Mouse (Mus musculus) embryonic facial prominence, embryonic 11.5 days (tissue): ENCODE results near the gene Gpr179. TPM values are rescaled to one million over a fixed set of nuclear protein-coding genes. Genes with fewer than 3 reads are reported as not detected.

ENCODE experiments used
- ATAC-seq: fragments of 200-750 bp; cut with Nextera tagmentation; replicated peaks from 2 replicates; pipeline ENCODE4 v1.8.0; 2017; ENCODE audit warnings: low read depth; ENCODE audit not compliant: insufficient number of reproducible peaks, low FRiP score, low TSS enrichment
- DNase-seq: peaks from one replicate; pipeline ENCODE4 v3.0.0-alpha.2; 2015; ENCODE audit warnings: low spot score
- H3K27ac ChIP-seq: fragments of 300-500 bp; sonication (generic); replicated peaks from 2 replicates; pipeline ENCODE4 v1.5.1; 2014; ENCODE audit warnings: mild to moderate bottlenecking, low read depth, low read length, control low read depth
- H3K27me3 ChIP-seq: fragments of 300-500 bp; sonication (generic); 2 replicates; pipeline ENCODE4 v1.6.1; 2014; ENCODE audit warnings: mild to moderate bottlenecking, low read length, moderate library complexity, mixed read lengths; ENCODE audit not compliant: control insufficient read depth, insufficient read depth
- H3K36me3 ChIP-seq: fragments of 300-500 bp; sonication (generic); replicated peaks from 2 replicates; pipeline ENCODE4 v1.6.1; 2014; ENCODE audit warnings: low read depth, mild to moderate bottlenecking, low read length, moderate library complexity, mixed read lengths; ENCODE audit not compliant: control insufficient read depth, insufficient read depth
- H3K4me1 ChIP-seq: fragments of 300-500 bp; sonication (generic); 2 replicates; pipeline ENCODE4 v1.6.1; 2014; ENCODE audit warnings: low read length, mixed read lengths; ENCODE audit not compliant: control insufficient read depth, insufficient read depth
- H3K4me2 ChIP-seq: fragments of 300-500 bp; sonication (generic); 2 replicates; pipeline ENCODE4 v1.6.1; 2014; ENCODE audit warnings: low read depth, mild to moderate bottlenecking, control low read depth, low read length, moderate library complexity
- H3K4me3 ChIP-seq: fragments of 300-500 bp; sonication (generic); 2 replicates; pipeline ENCODE4 v1.5.1; 2014; ENCODE audit warnings: low read depth, low read length, control low read depth
- H3K9ac ChIP-seq: fragments of 300-500 bp; sonication (generic); replicated peaks from 2 replicates; pipeline ENCODE4 v1.6.1; 2014; ENCODE audit warnings: mild to moderate bottlenecking, control low read depth, low read length
- H3K9me3 ChIP-seq: fragments of 300-500 bp; sonication (generic); replicated peaks from 2 replicates; pipeline ENCODE4 v1.6.1; 2016; ENCODE audit warnings: mild to moderate bottlenecking, low read length, inconsistent platforms, mixed read lengths; ENCODE audit not compliant: control insufficient read depth
- WGBS: fragments of 180-500 bp; shearing (Covaris S2); extraction: QIAGEN DNeasy Blood & Tissue Kit; methylation state at CpG from one replicate; pipeline ENCODE4 v1.1.7; 2014; 5-methylcytosine and 5-hydroxymethylcytosine counted together
- polyA plus RNA-seq: library from polyadenylated mRNA; unstranded; fragments of >200 nt; fragmentation: Nextera tagmentation; extraction: Ambion mirVana; gene quantifications from 2 replicates; pipeline ENCODE4 v1.2.1, GENCODE M21; 2014

Gene Gpr179
- polyA plus RNA-seq, 1 experiment from 2014 or later = 0.01 TPM

GRCm38 (mm10) chr11:97302231-97302781 lies 49.6 kb downstream of the Gpr179 start:
- Histone ChIP-seq H3K36me3 (no peaks in the 10 kb centered on the region), H3K9me3 (no peaks in the 10 kb centered on the region), H3K4me3 (no peak overlapping the region), H3K9ac (no peak overlapping the region), H3K27me3 (no peaks in the 10 kb centered on the region), H3K4me2 (no peak overlapping the region), H3K27ac (no peak overlapping the region), H3K4me1 (no peaks in the 10 kb centered on the region)
- WGBS = 50% methylated on average over 7 of the region's 7 CpGs
- ATAC-seq (no peak), DNase-seq (no peak)

- WGBS = 87% methylated on average over 16 of the region's 16 CpGs
Observed at GRCm38 (mm10) chr11:97301406-97301805, 50.5 kb downstream of the Gpr179 start.

DNA sequence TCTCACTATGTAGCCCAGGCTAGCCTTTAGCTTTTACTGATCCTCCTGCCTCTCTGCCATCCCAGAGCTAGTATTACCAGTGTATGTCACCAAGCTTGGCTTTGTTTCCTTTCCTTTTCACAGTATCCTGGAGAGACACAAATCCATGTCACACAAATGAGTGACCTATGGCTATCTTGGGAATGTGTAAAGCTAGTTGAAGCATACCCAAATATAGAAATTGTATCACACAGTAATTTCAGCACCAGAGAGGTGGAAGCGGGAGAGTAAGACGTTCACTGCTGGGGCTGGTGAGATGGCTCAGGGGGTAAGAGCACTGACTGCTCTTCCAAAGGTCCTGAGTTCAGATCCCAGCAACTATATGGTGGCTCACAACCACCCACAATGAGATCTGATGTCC lies 51.9 kb downstream of the Gpr179 start:
- DNase-seq = no peak

More at GRCm38 (mm10) chr11:97301406-97301805, 50.5 kb downstream of the Gpr179 start:
- H3K4me3 ChIP-seq = no peak overlapping the region
- H3K9ac ChIP-seq = no peak overlapping the region
- ATAC-seq (no peak), DNase-seq (no peak)
- H3K27ac ChIP-seq = no peak overlapping the region
- H3K9me3 ChIP-seq = no peaks in the 10 kb centered on the region
- H3K4me1 ChIP-seq = no peaks in the 10 kb centered on the region
- H3K36me3 ChIP-seq = no peaks in the 10 kb centered on the region
- no peaks in the 10 kb centered on the region for H3K27me3 ChIP-seq
- H3K4me2 ChIP-seq = no peak overlapping the region

GRCm38 (mm10) chr11:97296542-97296941 lies 55.3 kb downstream of the Gpr179 start:
- Histone ChIP-seq H3K4me1 (no peaks in the 10 kb centered on the region), H3K4me3 (no peak overlapping the region), H3K9me3 (no peaks in the 10 kb centered on the region), H3K9ac (no peak overlapping the region), H3K27me3 (no peaks in the 10 kb centered on the region), H3K36me3 (no peaks in the 10 kb centered on the region), H3K27ac (no peak overlapping the region), H3K4me2 (no peak overlapping the region)
- DNase-seq = no peak
- WGBS = 94% methylated on average over 3 of the region's 4 CpGs
- no peak for ATAC-seq

More for the DNA sequence above, 51.9 kb downstream of the Gpr179 start:
- Histone ChIP-seq H3K27ac (no peak overlapping the region), H3K9ac (no peak overlapping the region), H3K4me3 (no peak overlapping the region), H3K27me3 (no peaks in the 10 kb centered on the region), H3K36me3 (no peaks in the 10 kb centered on the region), H3K4me2 (no peak overlapping the region), H3K4me1 (no peaks in the 10 kb centered on the region), H3K9me3 (no peaks in the 10 kb centered on the region)
- ATAC-seq = no peak
- WGBS = 93% methylated on average over 2 of the region's 2 CpGs

- no peak overlapping the region for H3K4me2 ChIP-seq
- no peak overlapping the region for H3K9ac ChIP-seq
- peaks cover 2% of the 10 kb centered on the region; the same call in 1 of the 2 replicates for H3K4me1 ChIP-seq
- ATAC-seq (no peak), DNase-seq (no peak)
- no peak overlapping the region for H3K27ac ChIP-seq
- WGBS = 90% methylated on average over 1 of the region's 1 CpGs
- H3K4me3 ChIP-seq = no peak overlapping the region
- no peaks in the 10 kb centered on the region for H3K36me3 ChIP-seq
- no peaks in the 10 kb centered on the region for H3K27me3 ChIP-seq
- H3K9me3 ChIP-seq = no peaks in the 10 kb centered on the region
Observed at GRCm38 (mm10) chr11:97292731-97293130, 59.1 kb downstream of the Gpr179 start.

- DNase-seq = no peak
- Histone ChIP-seq H3K4me1 (peaks cover 2% of the 10 kb centered on the region; the same call in 1 of the 2 replicates), H3K27ac (no peak overlapping the region), H3K36me3 (no peaks in the 10 kb centered on the region), H3K9ac (no peak overlapping the region; the same call in 1 of the 2 replicates), H3K4me3 (no peak overlapping the region), H3K4me2 (no peak overlapping the region), H3K27me3 (no peaks in the 10 kb centered on the region), H3K9me3 (no peaks in the 10 kb centered on the region)
- ATAC-seq = no peak
- 32% methylated on average over 12 of the region's 12 CpGs for WGBS
Observed at GRCm38 (mm10) chr11:97289276-97290230, 62.3 kb downstream of the Gpr179 start.

GRCm38 (mm10) chr11:97287643-97288042 lies 64.2 kb downstream of the Gpr179 start:
- Histone ChIP-seq H3K9me3 (no peaks in the 10 kb centered on the region), H3K27ac (no peak overlapping the region), H3K4me3 (no peak overlapping the region), H3K4me2 (no peak overlapping the region), H3K4me1 (peaks cover 2% of the 10 kb centered on the region; the same call in 1 of the 2 replicates), H3K27me3 (no peaks in the 10 kb centered on the region), H3K9ac (no peak overlapping the region), H3K36me3 (no peaks in the 10 kb centered on the region)
- ATAC-seq = no peak
- DNase-seq = no peak

DNA sequence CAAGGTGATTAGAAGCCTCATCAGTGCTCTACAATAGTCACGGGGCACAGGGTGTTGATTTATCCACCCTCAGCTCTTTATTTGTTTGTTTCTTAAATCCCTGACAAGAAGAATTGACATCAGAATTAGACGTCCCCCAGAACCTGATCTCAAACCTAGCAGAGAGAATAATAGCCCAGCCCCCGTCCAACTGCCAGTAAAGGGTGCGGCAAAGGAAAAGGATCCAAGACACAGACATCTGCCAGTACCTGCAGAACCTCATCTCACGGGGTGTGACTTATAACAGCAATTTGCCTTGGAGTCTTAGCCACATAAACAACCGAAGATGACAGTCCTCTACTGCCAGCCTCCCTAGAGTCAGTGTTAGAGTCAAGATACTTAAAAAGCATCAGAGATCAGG lies 64.9 kb downstream of the Gpr179 start:
- WGBS = 55% methylated on average over 6 of the region's 6 CpGs
- Histone ChIP-seq H3K9ac (no peak overlapping the region), H3K4me2 (no peak overlapping the region)

More for the DNA sequence above, 64.9 kb downstream of the Gpr179 start:
- DNase-seq (no peak), ATAC-seq (no peak)
- Histone ChIP-seq H3K27me3 (no peaks in the 10 kb centered on the region), H3K4me1 (peaks cover 2% of the 10 kb centered on the region; the same call in 1 of the 2 replicates), H3K9me3 (no peaks in the 10 kb centered on the region), H3K27ac (no peak overlapping the region), H3K36me3 (no peaks in the 10 kb centered on the region), H3K4me3 (no peak overlapping the region)
